Mouse (Mus musculus): ENCODE measurements around the gene Prrt4. TPM values are rescaled to one million over a fixed set of nuclear protein-coding genes. Genes with fewer than 3 reads are reported as not detected.

The Prrt4 gene
- polyA plus RNA-seq, 1 experiment from 2014 or later = 1.7 TPM

GRCm38 (mm10) chr6:29144971-29145370 is 34.4 kb downstream of the Prrt4 start:
- H3K4me2 ChIP-seq (ENCODE audit: low read length) = peak overlapping the region; percentile 40; the same call in 1 of the 2 replicates
- peaks cover 16 to 28% of the 10 kb centered on the region in 2 experiments for H3K4me1 ChIP-seq (ENCODE audit: control insufficient read depth in 2 of 2, insufficient read depth in 2 of 2, low read length in 2 of 2)
- no peak for ATAC-seq (ENCODE audit: insufficient number of reproducible peaks, insufficient read depth, low FRiP score, low read depth)
- no peaks in the 10 kb centered on the region for H3K27me3 ChIP-seq (ENCODE audit: control insufficient read depth, insufficient read depth, low read length)
- peaks cover 41% of the 10 kb centered on the region for H3K36me3 ChIP-seq (ENCODE audit: control insufficient read depth, insufficient read depth, low read length)
- H3K4me3 ChIP-seq (ENCODE audit: control insufficient read depth in 1 of 2, insufficient read depth in 1 of 2, low read depth in 1 of 2, low read length in 2 of 2) = no peak overlapping the region
- WGBS = 61% methylated on average over 3 of the region's 3 CpGs
- peak overlapping the region; percentile 47; the same call in 1 of the 2 replicates for H3K9ac ChIP-seq (ENCODE audit: low read length)
- H3K9me3 ChIP-seq (ENCODE audit: control insufficient read depth, low read length) = no peaks in the 10 kb centered on the region
- H3K27ac ChIP-seq (replicated peaks in 1 of 2; ENCODE audit: control insufficient read depth in 1 of 2, insufficient read depth in 1 of 2, low read depth in 2 of 2, low read length in 2 of 2) = peak overlapping the region; percentile 60 to 65

DNA sequence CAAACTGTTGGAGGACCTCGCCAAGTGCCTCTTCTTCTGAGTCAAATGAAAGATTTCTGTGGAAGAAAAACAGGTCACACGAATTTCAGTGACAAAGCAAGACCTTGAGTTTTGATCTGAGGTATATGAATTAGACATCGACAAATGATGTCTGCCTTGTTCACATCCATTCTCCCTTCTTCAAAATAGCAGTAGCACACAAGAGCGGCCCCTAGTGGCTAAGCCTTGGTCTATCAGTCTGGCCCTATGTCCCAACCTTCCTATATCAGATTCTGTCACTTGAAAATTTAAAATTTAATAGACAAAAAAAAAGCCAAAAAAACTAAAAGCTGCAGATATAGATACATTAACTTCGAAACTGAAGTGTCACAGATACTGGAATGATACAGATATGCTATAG is 35.8 kb downstream of the Prrt4 start:
- WGBS = 42% methylated on average over 5 of the region's 5 CpGs
- H3K27me3 ChIP-seq (ENCODE audit: control insufficient read depth, insufficient read depth, low read length) = no peaks in the 10 kb centered on the region
- H3K9me3 ChIP-seq (ENCODE audit: control insufficient read depth, low read length) = no peaks in the 10 kb centered on the region
- H3K4me2 ChIP-seq (ENCODE audit: low read length) = no peak overlapping the region
- H3K4me3 ChIP-seq (ENCODE audit: control insufficient read depth in 1 of 2, insufficient read depth in 1 of 2, low read depth in 1 of 2, low read length in 2 of 2) = no peak overlapping the region
- H3K4me1 ChIP-seq (ENCODE audit: control insufficient read depth in 2 of 2, insufficient read depth in 2 of 2, low read length in 2 of 2) = peaks cover 16 to 28% of the 10 kb centered on the region in 2 experiments
- H3K27ac ChIP-seq (replicated peaks in 1 of 2; ENCODE audit: control insufficient read depth in 1 of 2, insufficient read depth in 1 of 2, low read depth in 2 of 2, low read length in 2 of 2) = no peak overlapping the region
- ATAC-seq (ENCODE audit: insufficient number of reproducible peaks, insufficient read depth, low FRiP score, low read depth) = no peak
- peaks cover 38% of the 10 kb centered on the region for H3K36me3 ChIP-seq (ENCODE audit: control insufficient read depth, insufficient read depth, low read length)
- no peak overlapping the region for H3K9ac ChIP-seq (ENCODE audit: low read length)

- no peaks in the 10 kb centered on the region for H3K9me3 ChIP-seq (ENCODE audit: control insufficient read depth, low read length)
- no peak overlapping the region for H3K4me3 ChIP-seq (ENCODE audit: control insufficient read depth in 1 of 2, insufficient read depth in 1 of 2, low read depth in 1 of 2, low read length in 2 of 2)
- H3K4me2 ChIP-seq (ENCODE audit: low read length) = no peak overlapping the region
- ATAC-seq (ENCODE audit: insufficient number of reproducible peaks, insufficient read depth, low FRiP score, low read depth) = no peak
- no peak overlapping the region for H3K27ac ChIP-seq (replicated peaks in 1 of 2; ENCODE audit: control insufficient read depth in 1 of 2, insufficient read depth in 1 of 2, low read depth in 2 of 2, low read length in 2 of 2)
- no peaks in the 10 kb centered on the region for H3K4me1 ChIP-seq (ENCODE audit: control insufficient read depth in 2 of 2, insufficient read depth in 2 of 2, low read length in 2 of 2)
- peaks cover 86% of the 10 kb centered on the region for H3K36me3 ChIP-seq (ENCODE audit: control insufficient read depth, insufficient read depth, low read length)
- no peak overlapping the region for H3K9ac ChIP-seq (ENCODE audit: low read length)
- WGBS = 92% methylated on average over 9 of the region's 9 CpGs
- no peaks in the 10 kb centered on the region for H3K27me3 ChIP-seq (ENCODE audit: control insufficient read depth, insufficient read depth, low read length)
These were observed 41.9 kb downstream of the Prrt4 start for GRCm38 (mm10) chr6:29137441-29137840.

- H3K4me3 ChIP-seq (ENCODE audit: control insufficient read depth in 1 of 2, insufficient read depth in 1 of 2, low read depth in 1 of 2, low read length in 2 of 2) = no peak overlapping the region
- no peak for ATAC-seq (ENCODE audit: insufficient number of reproducible peaks, insufficient read depth, low FRiP score, low read depth)
- peaks cover 97% of the 10 kb centered on the region for H3K36me3 ChIP-seq (ENCODE audit: control insufficient read depth, insufficient read depth, low read length)
- 88% methylated on average over 9 of the region's 9 CpGs for WGBS
- H3K9me3 ChIP-seq (ENCODE audit: control insufficient read depth, low read length) = no peaks in the 10 kb centered on the region
- H3K9ac ChIP-seq (ENCODE audit: low read length) = no peak overlapping the region
- no peak overlapping the region for H3K4me2 ChIP-seq (ENCODE audit: low read length)
- no peaks in the 10 kb centered on the region for H3K27me3 ChIP-seq (ENCODE audit: control insufficient read depth, insufficient read depth, low read length)
- H3K27ac ChIP-seq (replicated peaks in 1 of 2; ENCODE audit: control insufficient read depth in 1 of 2, insufficient read depth in 1 of 2, low read depth in 2 of 2, low read length in 2 of 2) = no peak overlapping the region
- H3K4me1 ChIP-seq (ENCODE audit: control insufficient read depth in 2 of 2, insufficient read depth in 2 of 2, low read length in 2 of 2) = no peaks in the 10 kb centered on the region
These were observed 46.3 kb downstream of the Prrt4 start for GRCm38 (mm10) chr6:29133100-29133499.

DNA sequence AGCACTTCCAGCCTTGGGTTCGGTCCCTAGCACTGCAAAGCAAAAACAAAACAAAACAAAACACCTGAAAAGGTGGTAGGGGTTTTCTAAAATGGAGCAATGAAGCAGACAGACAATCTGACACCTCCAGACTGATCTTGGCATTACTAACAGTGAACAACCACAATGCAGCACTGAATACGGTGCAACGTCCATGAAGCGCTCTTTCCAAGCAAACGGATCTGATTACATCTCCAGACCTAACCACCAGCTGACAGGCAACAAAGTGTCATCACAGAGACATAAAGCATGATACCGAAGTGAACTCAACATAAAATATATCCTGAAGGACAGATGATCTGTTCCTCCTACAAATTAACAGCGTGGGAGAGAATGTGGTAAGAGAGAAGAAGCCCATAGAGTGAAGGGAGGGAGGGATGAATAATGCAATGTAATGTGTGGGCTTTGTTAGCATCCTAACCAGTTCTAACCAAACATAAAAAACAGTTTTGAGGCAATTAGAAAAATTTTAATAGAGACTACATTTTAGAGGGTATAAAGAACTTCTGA is 52.4 kb downstream of the Prrt4 start:
- H3K27ac ChIP-seq (replicated peaks in 1 of 2; ENCODE audit: control insufficient read depth in 1 of 2, insufficient read depth in 1 of 2, low read depth in 2 of 2, low read length in 2 of 2) = no peak overlapping the region
- 86% methylated on average over 7 of the region's 7 CpGs for WGBS
- H3K9me3 ChIP-seq (ENCODE audit: control insufficient read depth, low read length) = no peaks in the 10 kb centered on the region
- no peak overlapping the region for H3K9ac ChIP-seq (ENCODE audit: low read length)
- no peak overlapping the region for H3K4me2 ChIP-seq (ENCODE audit: low read length)
- H3K36me3 ChIP-seq (ENCODE audit: control insufficient read depth, insufficient read depth, low read length) = peaks cover 80% of the 10 kb centered on the region
- no peaks in the 10 kb centered on the region for H3K27me3 ChIP-seq (ENCODE audit: control insufficient read depth, insufficient read depth, low read length)
- ATAC-seq (ENCODE audit: insufficient number of reproducible peaks, insufficient read depth, low FRiP score, low read depth) = no peak
- H3K4me3 ChIP-seq (ENCODE audit: control insufficient read depth in 1 of 2, insufficient read depth in 1 of 2, low read depth in 1 of 2, low read length in 2 of 2) = no peak overlapping the region
- no peaks in the 10 kb centered on the region for H3K4me1 ChIP-seq (ENCODE audit: control insufficient read depth in 2 of 2, insufficient read depth in 2 of 2, low read length in 2 of 2)

DNA sequence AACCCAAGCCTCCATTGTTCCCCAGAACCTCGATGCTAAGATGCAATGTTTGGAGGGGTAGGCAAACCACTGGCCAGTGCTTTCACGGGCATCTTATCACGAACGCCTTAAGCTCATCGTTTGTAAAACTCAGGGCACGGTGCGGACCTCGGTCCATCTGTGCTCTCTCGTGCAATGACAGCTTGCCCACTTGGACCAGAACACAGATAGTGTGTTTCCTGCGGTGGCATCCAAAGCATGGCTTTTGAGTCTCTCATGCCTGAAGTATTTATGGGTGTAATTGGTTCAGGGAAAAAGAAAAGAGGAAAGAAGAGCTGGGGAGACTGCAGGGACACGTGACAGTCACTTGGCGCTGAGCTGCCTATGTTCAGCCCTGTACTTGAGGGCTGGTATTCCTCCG is 59.4 kb downstream of the Prrt4 start:
- H3K27ac ChIP-seq (replicated peaks in 1 of 2; ENCODE audit: control insufficient read depth in 1 of 2, insufficient read depth in 1 of 2, low read depth in 2 of 2, low read length in 2 of 2) = no peak overlapping the region
- H3K36me3 ChIP-seq (ENCODE audit: control insufficient read depth, insufficient read depth, low read length) = peaks cover 12% of the 10 kb centered on the region
- H3K4me1 ChIP-seq (ENCODE audit: control insufficient read depth in 2 of 2, insufficient read depth in 2 of 2, low read length in 2 of 2) = no peaks in the 10 kb centered on the region; a peak in 1 of 4 replicates
- no peaks in the 10 kb centered on the region for H3K9me3 ChIP-seq (ENCODE audit: control insufficient read depth, low read length)
- no peak overlapping the region for H3K9ac ChIP-seq (ENCODE audit: low read length)
- WGBS = 80% methylated on average over 13 of the region's 13 CpGs
- ATAC-seq (ENCODE audit: insufficient number of reproducible peaks, insufficient read depth, low FRiP score, low read depth) = no peak
- no peak overlapping the region for H3K4me3 ChIP-seq (ENCODE audit: control insufficient read depth in 1 of 2, insufficient read depth in 1 of 2, low read depth in 1 of 2, low read length in 2 of 2)
- H3K27me3 ChIP-seq (ENCODE audit: control insufficient read depth, insufficient read depth, low read length) = no peaks in the 10 kb centered on the region
- no peak overlapping the region for H3K4me2 ChIP-seq (ENCODE audit: low read length)

Small RNA genes within 50 kb of the gene (microRNA-seq; reads per million reads assigned to microRNA genes)
- not detected for gene Gm24303

Other genes with a start within 250 kb of the Prrt4 start
- gene Lep, start 119.4 kb downstream of the Prrt4 start, polyA plus RNA-seq (2014; fragmentation: Nextera tagmentation; extraction: Ambion mirVana) = not detected in 2 replicates
- 30.2 and 35.8 TPM in 2 replicates for gene Rbm28, start 14.6 kb downstream of the Prrt4 start, polyA plus RNA-seq (2014; fragmentation: Nextera tagmentation; extraction: Ambion mirVana)
- gene Impdh1, start 36.8 kb upstream of the Prrt4 start, polyA plus RNA-seq (2014; fragmentation: Nextera tagmentation; extraction: Ambion mirVana) = 32.2 and 32.5 TPM in 2 replicates
- gene Hilpda, start 92.9 kb upstream of the Prrt4 start, polyA plus RNA-seq (2014; fragmentation: Nextera tagmentation; extraction: Ambion mirVana) = 26.4 and 28.2 TPM in 2 replicates
- gene Fam71f2, start 100.0 kb upstream of the Prrt4 start, polyA plus RNA-seq (2014; fragmentation: Nextera tagmentation; extraction: Ambion mirVana) = 0.20 and 0.35 TPM in 2 replicates
- gene Fam71f1, start 139.6 kb upstream of the Prrt4 start, polyA plus RNA-seq (2014; fragmentation: Nextera tagmentation; extraction: Ambion mirVana) = 0.15 TPM in 1 of 2 replicates, not detected in the other
- gene Calu, start 168.5 kb upstream of the Prrt4 start, polyA plus RNA-seq (2014; fragmentation: Nextera tagmentation; extraction: Ambion mirVana) = 452 and 458 TPM in 2 replicates
- 0.46 and 1.1 TPM in 2 replicates for gene Opn1sw, start 208.9 kb upstream of the Prrt4 start, polyA plus RNA-seq (2014; fragmentation: Nextera tagmentation; extraction: Ambion mirVana)
- 28.3 and 30.8 TPM in 2 replicates for gene Ccdc136, start 216.7 kb upstream of the Prrt4 start, polyA plus RNA-seq (2014; fragmentation: Nextera tagmentation; extraction: Ambion mirVana)